Mouse (Mus musculus): Measurements from ENCODE around the gene Oprd1. TPM values are rescaled to one million over a fixed set of nuclear protein-coding genes. Genes with fewer than 3 reads are reported as not detected.

Oprd1 gene
- polyA plus RNA-seq, 1 experiment = 0.60 TPM

- Histone ChIP-seq H3K27ac (ENCODE audit: insufficient read depth, low read depth, low read length) (no peak overlapping the region), H3K4me3 (ENCODE audit: low read depth, low read length) (no peak overlapping the region), H3K4me1 (ENCODE audit: control insufficient read depth, insufficient read depth, insufficient read length, low read length) (peaks cover 34% of the 10 kb centered on the region; the same call in 1 of the 2 replicates), H3K36me3 (ENCODE audit: control insufficient read depth, insufficient read depth, low read length) (peaks cover 2% of the 10 kb centered on the region; the same call in 1 of the 2 replicates), H3K27me3 (ENCODE audit: control insufficient read depth, insufficient read depth, low read length) (no peaks in the 10 kb centered on the region)
- WGBS = 36% methylated on average over 2 of the region's 2 CpGs
- TF ChIP-seq POLR2A (IDR thresholded peaks at IDR 0.05; ENCODE audit: low read depth, low read length) (no peak), CTCF (IDR thresholded peaks at IDR 0.05; ENCODE audit: extremely low read depth, insufficient read length, insufficient replicate concordance, low read depth, low read length) (no peak)
Measured at GRCm38 (mm10) chr4:132067938-132068235, 76.4 kb downstream of the Oprd1 start.

GRCm38 (mm10) chr4:132067112-132067937 lies 77.0 kb downstream of the Oprd1 start:
- H3K27ac ChIP-seq (ENCODE audit: insufficient read depth, low read depth, low read length) = no peak overlapping the region
- peaks cover 30% of the 10 kb centered on the region; the same call in 1 of the 2 replicates for H3K4me1 ChIP-seq (ENCODE audit: control insufficient read depth, insufficient read depth, insufficient read length, low read length)
- WGBS = 88% methylated on average over 14 of the region's 14 CpGs
- peaks cover 2% of the 10 kb centered on the region; the same call in 1 of the 2 replicates for H3K36me3 ChIP-seq (ENCODE audit: control insufficient read depth, insufficient read depth, low read length)
- TF ChIP-seq CTCF (IDR thresholded peaks at IDR 0.05; ENCODE audit: extremely low read depth, insufficient read length, insufficient replicate concordance, low read depth, low read length) = no peak
- TF ChIP-seq POLR2A (IDR thresholded peaks at IDR 0.05; ENCODE audit: low read depth, low read length) = no peak
- H3K4me3 ChIP-seq (ENCODE audit: low read depth, low read length) = no peak overlapping the region
- no peaks in the 10 kb centered on the region for H3K27me3 ChIP-seq (ENCODE audit: control insufficient read depth, insufficient read depth, low read length)

- 36% methylated on average over 10 of the region's 10 CpGs for WGBS
- no peak overlapping the region for H3K27ac ChIP-seq (ENCODE audit: insufficient read depth, low read depth, low read length)
- TF ChIP-seq CTCF (IDR thresholded peaks at IDR 0.05; ENCODE audit: extremely low read depth, insufficient read length, insufficient replicate concordance, low read depth, low read length) = no peak
- no peak for TF ChIP-seq POLR2A (IDR thresholded peaks at IDR 0.05; ENCODE audit: low read depth, low read length)
- peaks cover 2% of the 10 kb centered on the region; the same call in 1 of the 2 replicates for H3K36me3 ChIP-seq (ENCODE audit: control insufficient read depth, insufficient read depth, low read length)
- H3K4me1 ChIP-seq (ENCODE audit: control insufficient read depth, insufficient read depth, insufficient read length, low read length) = peaks cover 27% of the 10 kb centered on the region; the same call in 1 of the 2 replicates
- no peak overlapping the region for H3K4me3 ChIP-seq (ENCODE audit: low read depth, low read length)
- H3K27me3 ChIP-seq (ENCODE audit: control insufficient read depth, insufficient read depth, low read length) = no peaks in the 10 kb centered on the region
Measured at GRCm38 (mm10) chr4:132066101-132066773, 78.0 kb downstream of the Oprd1 start.

GRCm38 (mm10) chr4:132065578-132065977 lies 78.7 kb downstream of the Oprd1 start:
- TF ChIP-seq POLR2A (IDR thresholded peaks at IDR 0.05; ENCODE audit: low read depth, low read length) (no peak), CTCF (IDR thresholded peaks at IDR 0.05; ENCODE audit: extremely low read depth, insufficient read length, insufficient replicate concordance, low read depth, low read length) (no peak)
- Histone ChIP-seq H3K27me3 (ENCODE audit: control insufficient read depth, insufficient read depth, low read length) (no peaks in the 10 kb centered on the region), H3K27ac (ENCODE audit: insufficient read depth, low read depth, low read length) (no peak overlapping the region), H3K4me3 (ENCODE audit: low read depth, low read length) (no peak overlapping the region), H3K4me1 (ENCODE audit: control insufficient read depth, insufficient read depth, insufficient read length, low read length) (peaks cover 27% of the 10 kb centered on the region; the same call in 1 of the 2 replicates), H3K36me3 (ENCODE audit: control insufficient read depth, insufficient read depth, low read length) (peaks cover 2% of the 10 kb centered on the region; the same call in 1 of the 2 replicates)
- 64% methylated on average over 3 of the region's 3 CpGs for WGBS

- Histone ChIP-seq H3K36me3 (ENCODE audit: control insufficient read depth, insufficient read depth, low read length) (no peaks in the 10 kb centered on the region), H3K4me3 (ENCODE audit: low read depth, low read length) (no peak overlapping the region), H3K27me3 (ENCODE audit: control insufficient read depth, insufficient read depth, low read length) (no peaks in the 10 kb centered on the region), H3K27ac (ENCODE audit: insufficient read depth, low read depth, low read length) (peak overlapping the region; percentile 53; the same call in 1 of the 2 replicates), H3K4me1 (ENCODE audit: control insufficient read depth, insufficient read depth, insufficient read length, low read length) (peaks cover 33% of the 10 kb centered on the region; the same call in 1 of the 2 replicates)
- 35% methylated on average over 5 of the region's 5 CpGs for WGBS
- TF ChIP-seq CTCF (IDR thresholded peaks at IDR 0.05; ENCODE audit: extremely low read depth, insufficient read length, insufficient replicate concordance, low read depth, low read length) (no peak), POLR2A (IDR thresholded peaks at IDR 0.05; ENCODE audit: low read depth, low read length) (no peak)
Measured at GRCm38 (mm10) chr4:132064550-132064949, 79.7 kb downstream of the Oprd1 start.

- no peak overlapping the region for H3K4me3 ChIP-seq (ENCODE audit: low read depth, low read length)
- no peak overlapping the region for H3K27ac ChIP-seq (ENCODE audit: insufficient read depth, low read depth, low read length)
- no peaks in the 10 kb centered on the region for H3K27me3 ChIP-seq (ENCODE audit: control insufficient read depth, insufficient read depth, low read length)
- H3K36me3 ChIP-seq (ENCODE audit: control insufficient read depth, insufficient read depth, low read length) = no peaks in the 10 kb centered on the region
- TF ChIP-seq POLR2A (IDR thresholded peaks at IDR 0.05; ENCODE audit: low read depth, low read length) = no peak
- no peak for TF ChIP-seq CTCF (IDR thresholded peaks at IDR 0.05; ENCODE audit: extremely low read depth, insufficient read length, insufficient replicate concordance, low read depth, low read length)
- H3K4me1 ChIP-seq (ENCODE audit: control insufficient read depth, insufficient read depth, insufficient read length, low read length) = peaks cover 31% of the 10 kb centered on the region; the same call in 1 of the 2 replicates
- WGBS = 56% methylated on average over 17 of the region's 17 CpGs
Measured at GRCm38 (mm10) chr4:132062934-132063884, 81.1 kb downstream of the Oprd1 start.
